Mouse (Mus musculus): ENCODE measurements around the gene Ikzf1. TPM values are rescaled to one million over a fixed set of nuclear protein-coding genes. Genes with fewer than 3 reads are reported as not detected.

The Ikzf1 gene
- total RNA-seq, 2 experiments from 2014 or later, result 9.3 to 9.9 TPM

DNA sequence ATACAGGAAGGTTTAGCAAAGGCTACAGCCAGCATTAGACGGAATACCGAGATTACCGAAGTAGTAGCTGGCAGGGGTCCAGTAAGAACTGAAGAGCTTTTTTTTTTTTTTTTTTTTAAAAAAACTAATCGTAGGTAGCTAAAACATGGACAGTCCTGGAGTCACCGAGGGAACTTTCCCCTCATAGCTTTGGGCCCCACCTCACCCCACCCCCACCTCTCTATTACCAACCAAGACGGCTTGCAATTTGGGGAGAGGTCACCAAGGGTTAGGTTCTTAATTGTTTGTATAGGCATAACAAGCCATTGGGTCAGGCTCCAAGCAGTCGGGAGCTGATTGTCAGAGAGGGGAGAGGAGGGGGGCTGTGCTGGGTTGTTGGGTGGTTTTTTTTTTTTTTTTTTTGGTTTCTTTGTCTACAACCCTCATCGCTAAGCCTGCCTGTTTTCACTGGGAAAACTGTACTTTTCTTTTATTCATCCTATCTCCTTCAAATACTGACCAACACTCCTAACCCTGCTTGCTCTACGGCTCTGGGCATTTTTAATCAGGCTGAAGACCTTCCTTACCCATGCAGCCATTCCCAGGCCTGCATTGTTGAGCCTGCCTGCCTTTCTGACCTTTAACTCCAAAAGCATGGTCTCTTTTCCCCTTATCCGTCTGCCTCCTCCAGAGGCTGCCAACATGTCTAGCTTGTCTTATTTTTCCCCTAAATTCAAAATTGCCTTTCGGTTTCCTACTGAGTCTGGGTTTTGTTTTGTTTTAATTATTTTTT is 124.8 kb downstream of the Ikzf1 start:
- no peak for DNase-seq

DNA sequence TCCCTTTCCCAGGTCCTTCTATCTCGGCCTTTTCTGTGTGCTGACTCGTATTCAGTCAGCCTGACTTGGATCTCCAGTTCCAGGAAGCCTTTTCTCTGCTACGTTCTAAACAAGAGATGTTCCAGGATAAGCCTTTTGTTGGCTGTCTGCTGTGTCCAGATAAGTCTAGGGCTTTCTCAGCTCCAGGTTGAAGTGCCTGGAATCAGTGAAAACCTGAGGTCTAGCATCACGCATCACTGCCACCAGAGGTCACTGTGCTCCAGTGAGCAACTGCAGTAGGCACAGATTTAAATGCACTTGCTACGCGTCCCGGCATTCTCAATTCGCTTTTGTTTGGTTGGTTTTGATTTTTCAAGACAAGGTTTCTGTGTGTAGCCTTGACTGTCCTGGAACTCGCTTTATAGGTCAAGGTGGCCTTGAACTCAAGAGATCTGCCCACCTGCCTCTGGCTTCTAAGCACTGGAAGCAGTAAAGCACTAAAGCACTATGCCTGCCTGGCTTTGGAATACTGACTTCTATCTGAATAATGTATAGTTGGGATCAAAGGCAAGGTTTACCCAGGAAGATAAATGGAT is 127.2 kb downstream of the Ikzf1 start:
- DNase-seq, result peak; percentile 85

DNA sequence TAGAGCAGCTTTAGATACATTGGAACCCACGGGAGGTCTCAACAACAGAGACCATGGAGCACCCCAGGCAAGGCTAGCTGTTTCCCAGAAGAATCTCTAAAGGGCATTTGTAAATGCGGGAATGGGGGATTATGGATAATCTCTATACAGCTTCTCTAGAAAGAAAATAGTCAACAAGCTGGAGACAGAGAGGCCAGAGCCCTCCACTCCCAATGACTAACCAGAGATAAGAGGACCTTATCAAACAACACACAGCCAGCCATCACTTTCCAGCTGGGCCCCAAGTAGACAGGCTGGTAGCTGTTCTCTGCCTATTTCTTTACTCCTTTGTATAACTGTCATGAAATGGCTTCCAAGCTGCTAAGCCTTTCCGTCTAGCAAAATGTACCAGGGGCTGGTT is 130.9 kb downstream of the Ikzf1 start:
- no peak for DNase-seq

DNA sequence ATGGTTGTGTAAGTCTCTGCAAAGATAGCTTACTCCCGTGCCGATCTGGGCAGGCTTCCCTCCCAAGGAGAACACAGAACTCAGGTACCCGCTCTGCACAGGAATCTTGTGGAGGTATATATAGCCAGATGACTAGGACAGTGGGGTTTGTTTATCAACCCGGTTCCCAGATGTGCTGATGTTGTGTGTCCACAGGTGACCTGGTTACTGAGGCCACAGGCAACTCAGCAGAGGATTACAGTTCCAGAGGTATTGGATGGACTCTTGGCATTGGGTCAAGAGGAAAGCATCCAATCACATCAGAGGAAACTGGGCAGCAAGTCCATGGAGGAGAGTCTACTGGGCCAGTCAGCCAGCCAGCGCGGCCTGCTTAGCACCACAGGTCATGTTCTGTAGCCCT is 134.0 kb downstream of the Ikzf1 start:
- DNase-seq, result no peak

DNA sequence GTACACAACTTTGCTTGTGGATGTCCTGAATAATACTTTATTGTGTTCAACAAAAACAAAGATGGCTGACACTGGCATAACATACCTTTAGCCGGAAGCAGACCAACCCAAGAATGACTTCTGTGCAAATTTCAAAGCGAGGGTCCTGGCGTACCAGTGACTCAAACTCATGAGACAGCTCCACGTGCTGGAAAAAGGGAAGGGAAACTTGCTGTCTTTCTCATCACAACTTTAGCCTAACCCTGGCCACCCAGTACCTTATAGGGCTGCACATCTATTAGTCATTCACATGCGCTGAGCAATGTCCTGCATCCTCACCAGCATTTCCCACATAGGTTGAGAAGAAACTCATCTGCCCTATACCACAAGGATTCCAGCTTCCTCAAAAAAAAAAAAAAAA is 134.4 kb downstream of the Ikzf1 start:
- DNase-seq, result no peak

DNA sequence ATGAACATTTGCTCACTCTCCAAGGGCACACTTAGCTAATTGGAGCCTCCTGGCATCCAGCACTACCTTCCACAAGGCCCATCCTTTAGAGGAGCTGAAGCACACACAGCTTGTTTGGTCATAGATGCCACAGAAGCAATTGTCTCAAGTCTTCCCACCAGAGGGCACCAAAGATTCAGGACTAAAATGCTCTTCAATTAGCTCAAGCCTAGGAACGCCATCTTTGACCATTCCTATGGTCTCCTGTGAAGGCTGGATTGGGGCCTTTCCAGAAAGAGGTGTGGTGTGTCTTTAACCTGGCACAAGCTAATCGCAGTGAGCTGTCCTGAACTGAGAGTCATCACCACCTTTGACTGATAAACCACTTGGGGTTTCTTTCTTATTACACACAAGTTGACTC is 135.4 kb downstream of the Ikzf1 start:
- DNase-seq, result peak; percentile 86

DNA sequence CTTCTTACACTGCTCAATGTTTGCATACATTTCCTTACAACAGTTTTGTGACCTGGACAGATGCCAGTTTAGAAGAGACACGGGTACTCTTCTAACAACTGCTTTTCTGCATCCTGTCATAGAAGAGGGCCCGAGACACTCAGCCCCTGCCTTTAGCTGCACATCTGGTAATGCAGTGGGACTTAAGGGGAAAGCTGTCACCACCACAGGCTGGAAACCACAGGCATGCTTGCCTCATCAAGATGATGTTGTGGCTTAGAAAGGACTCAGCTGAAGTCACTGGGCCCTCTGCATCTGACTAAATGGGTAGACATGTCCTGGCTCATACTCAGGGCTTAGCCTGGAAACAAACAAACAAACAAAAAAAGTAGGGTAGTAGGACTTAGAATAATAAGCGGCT is 135.9 kb downstream of the Ikzf1 start:
- DNase-seq, result no peak

DNA sequence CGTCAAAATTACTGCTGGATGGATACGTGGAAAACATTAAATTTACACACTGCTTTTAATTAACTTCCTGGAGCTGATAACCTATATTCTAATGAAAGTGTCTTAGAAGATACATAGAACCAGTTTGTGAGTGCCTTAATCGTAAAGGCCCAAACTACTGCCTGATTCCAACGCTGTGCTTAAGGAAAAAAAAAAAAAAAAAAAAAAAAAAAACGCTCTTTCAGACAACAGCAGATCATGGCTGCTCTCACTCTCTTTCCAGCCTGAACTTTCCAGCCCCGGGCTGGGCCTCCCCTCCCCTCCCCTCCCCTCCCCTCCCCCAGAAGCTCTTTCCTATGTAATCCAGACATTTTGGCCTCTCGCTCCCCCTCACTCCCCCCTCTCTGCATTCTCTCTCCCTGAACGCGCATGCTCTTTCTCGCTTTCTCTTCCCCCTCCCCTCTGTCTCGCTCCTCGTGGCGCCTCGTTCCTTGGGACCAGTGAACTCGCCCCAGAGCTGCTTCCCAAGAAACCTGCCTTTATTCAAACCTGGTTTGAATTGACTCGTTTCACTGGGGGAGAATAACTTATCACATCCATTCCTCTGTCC is 136.7 kb downstream of the Ikzf1 start:
- peak; percentile 59 for DNase-seq

Other genes with a start within 250 kb of the Ikzf1 start
- gene Spata48, start 222.9 kb upstream of the Ikzf1 start, total RNA-seq (2021), result 1 to 10 TPM; 1.8 to 2.2 TPM
- under 1 TPM; 0.57 to 0.73 TPM for gene Zpbp, start 222.6 kb upstream of the Ikzf1 start, total RNA-seq (2021)
- not detected for gene 4930512M02Rik, start 57.2 kb upstream of the Ikzf1 start, total RNA-seq (2021)
- 10 to 100 TPM in 1 of 2 experiments, 1 to 10 TPM in 1; 8.9 to 12.1 TPM for gene Fignl1, start 124.0 kb downstream of the Ikzf1 start, total RNA-seq (2021)
- gene Ddc, start 213.1 kb downstream of the Ikzf1 start, total RNA-seq (2021), result 10 to 100 TPM; 72.6 to 85.6 TPM

All from adrenal gland, postnatal 10 days (tissue).